Mouse (Mus musculus) midbrain, embryonic 16.5 days (tissue): ENCODE measurements around the gene Olfr679. TPM values are rescaled to one million over a fixed set of nuclear protein-coding genes. Genes with fewer than 3 reads are reported as not detected.
"Not testable (repeated sequence)": the region's sequence is repeated elsewhere in the genome, so short reads cannot be mapped to it uniquely, and the experiment has no call there.

ENCODE experiments used
- ATAC-seq: fragments of 200-750 bp; cut with Nextera tagmentation; 2 replicates; pipeline ENCODE4 v1.8.0; 2017; ENCODE audit warnings: moderate TSS enrichment
- H3K27ac ChIP-seq: fragments of 300-500 bp; sonication (generic); 2 replicates; pipeline ENCODE4 v1.5.1; 2014; ENCODE audit warnings: mild to moderate bottlenecking, low read length, mixed read lengths
- H3K27me3 ChIP-seq: fragments of 300-500 bp; sonication (generic); 2 replicates; pipeline ENCODE4 v1.6.1; 2014; ENCODE audit warnings: low read depth, low read length, mixed read lengths; ENCODE audit not compliant: control insufficient read depth, insufficient read depth
- H3K36me3 ChIP-seq: fragments of 300-500 bp; sonication (generic); 2 replicates; pipeline ENCODE4 v1.6.1; 2014; ENCODE audit warnings: mild to moderate bottlenecking, low read length, moderate library complexity, mixed read lengths; ENCODE audit not compliant: control insufficient read depth, insufficient read depth
- H3K4me1 ChIP-seq: fragments of 300-500 bp; sonication (generic); 2 replicates; pipeline ENCODE4 v1.6.1; 2014; ENCODE audit warnings: mild to moderate bottlenecking, low read length, mixed read lengths; ENCODE audit not compliant: control insufficient read depth, insufficient read depth
- H3K4me2 ChIP-seq: fragments of 300-500 bp; sonication (generic); 2 replicates; pipeline ENCODE4 v1.6.1; 2014; ENCODE audit warnings: mild to moderate bottlenecking, low read length, mixed read lengths
- H3K4me3 ChIP-seq: fragments of 300-500 bp; sonication (generic); 2 replicates; pipeline ENCODE4 v1.5.1; 2014; ENCODE audit warnings: low read depth, mild to moderate bottlenecking, low read length, moderate library complexity, mixed read lengths
- H3K9ac ChIP-seq: fragments of 300-500 bp; sonication (generic); 2 replicates; pipeline ENCODE4 v1.6.1; 2014; ENCODE audit warnings: low read depth, low read length, mixed read lengths
- H3K9me3 ChIP-seq: fragments of 300-500 bp; sonication (generic); replicated peaks from 2 replicates; pipeline ENCODE4 v1.6.1; 2014; ENCODE audit warnings: mild to moderate bottlenecking, low read length, mixed read lengths; ENCODE audit not compliant: control insufficient read depth, poor library complexity, severe bottlenecking
- WGBS: fragments of 180-500 bp; shearing (Covaris S2); extraction: QIAGEN DNeasy Blood & Tissue Kit; methylation state at CpG from one replicate; pipeline ENCODE4 v1.1.7; 2014; 5-methylcytosine and 5-hydroxymethylcytosine counted together
- polyA plus RNA-seq: library from polyadenylated mRNA; unstranded; fragments of >200 nt; fragmentation: Nextera tagmentation; extraction: Ambion mirVana; gene quantifications from 2 replicates; pipeline ENCODE4 v1.2.1, GENCODE M21; 2015

Gene Olfr679
- not detected in 2 replicates for polyA plus RNA-seq

DNA sequence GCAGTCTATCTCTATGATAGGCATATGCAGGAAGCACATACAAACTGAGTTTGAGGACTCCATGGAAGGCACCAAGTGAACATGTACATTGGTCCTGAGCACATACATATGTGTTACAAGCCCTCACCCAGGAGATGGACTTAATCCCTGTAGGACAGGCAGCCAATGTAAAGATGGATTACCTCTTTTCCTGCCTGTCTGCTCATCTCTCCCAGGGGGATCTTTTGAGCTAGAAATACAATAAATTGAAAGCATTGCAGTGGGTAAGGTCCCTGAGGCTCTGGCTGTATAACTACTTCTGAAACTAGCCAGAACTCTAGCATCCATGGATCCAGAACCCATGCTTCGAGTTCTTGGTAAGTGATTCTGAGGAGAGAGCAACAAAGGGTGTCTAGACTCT is at the start of gene Olfr679:
Gene Olfr679, plus strand, starts transcription at position 301 of the 400 bp plus-strand sequence.
- WGBS: 74% methylated on average over 1 of the region's 1 CpGs

DNA sequence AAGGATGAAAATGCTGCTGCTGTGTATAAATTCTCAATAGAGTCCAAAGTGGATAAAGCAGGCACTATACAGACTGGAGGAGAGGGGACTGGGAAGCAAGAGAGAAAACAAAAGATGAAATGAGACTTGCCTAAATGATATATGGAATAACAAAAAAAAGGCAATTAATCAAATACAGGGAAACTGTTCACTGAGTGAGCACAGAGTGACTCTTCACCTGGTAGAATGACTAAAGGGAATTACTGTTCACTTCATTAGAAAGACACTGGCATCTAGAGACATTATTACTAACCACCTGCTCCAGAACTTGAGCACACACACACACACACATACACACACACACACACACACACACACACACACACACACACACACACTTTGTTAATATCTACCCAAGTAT is 48.6 kb upstream of the Olfr679 start, which contains the start of gene Olfr676:
Gene Olfr676, plus strand, starts transcription at position 301 of the 400 bp plus-strand sequence.
- no peaks in the 10 kb centered on the region for H3K9me3 ChIP-seq
- H3K4me3 ChIP-seq: no peak within 1 kb of the TSS
- no peak within 1 kb of the TSS for H3K9ac ChIP-seq
- no peak for ATAC-seq
- no peaks in the 10 kb centered on the region for H3K27me3 ChIP-seq
- no peaks in the 10 kb centered on the region for H3K4me1 ChIP-seq
- no peak within 1 kb of the TSS for H3K27ac ChIP-seq
- H3K4me2 ChIP-seq: no peak within 1 kb of the TSS
- no peaks in the 10 kb centered on the region for H3K36me3 ChIP-seq

More for the DNA sequence above, at the start of gene Olfr679:
- Histone ChIP-seq H3K4me1 (no peaks in the 10 kb centered on the region), H3K9ac (no peak within 1 kb of the TSS), H3K27ac (no peak within 1 kb of the TSS), H3K4me2 (no peak within 1 kb of the TSS), H3K9me3 (no peaks in the 10 kb centered on the region), H3K4me3 (no peak within 1 kb of the TSS), H3K36me3 (no peaks in the 10 kb centered on the region), H3K27me3 (no peaks in the 10 kb centered on the region)
- no peak for ATAC-seq

DNA sequence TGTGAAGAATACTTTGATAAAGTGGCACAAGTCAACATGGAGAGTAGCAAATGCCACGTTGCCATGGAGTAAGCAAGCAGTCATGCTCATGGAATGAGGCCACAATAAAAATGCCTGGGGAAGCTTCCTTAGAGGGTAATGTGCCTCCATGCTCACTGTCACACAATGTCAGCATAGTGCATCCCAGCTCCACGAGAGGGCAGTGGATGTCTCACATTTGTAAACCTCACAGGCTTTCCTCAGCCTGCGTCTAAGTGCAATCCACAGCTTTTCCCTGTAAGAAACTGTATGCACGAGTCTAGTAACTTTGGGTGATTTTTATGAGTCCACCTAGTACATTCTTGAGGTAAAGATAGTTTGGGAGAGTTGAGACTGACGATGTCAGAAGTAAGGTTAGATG is 47.2 kb upstream of the Olfr679 start:
- H3K4me1 ChIP-seq, H3K27me3 ChIP-seq, H3K36me3 ChIP-seq, H3K4me2 ChIP-seq, ATAC-seq, H3K9me3 ChIP-seq, H3K27ac ChIP-seq, H3K9ac ChIP-seq, H3K4me3 ChIP-seq: not testable (repeated sequence)
- 53% methylated on average over 5 of the region's 5 CpGs for whole genome bisulfite sequencing

DNA sequence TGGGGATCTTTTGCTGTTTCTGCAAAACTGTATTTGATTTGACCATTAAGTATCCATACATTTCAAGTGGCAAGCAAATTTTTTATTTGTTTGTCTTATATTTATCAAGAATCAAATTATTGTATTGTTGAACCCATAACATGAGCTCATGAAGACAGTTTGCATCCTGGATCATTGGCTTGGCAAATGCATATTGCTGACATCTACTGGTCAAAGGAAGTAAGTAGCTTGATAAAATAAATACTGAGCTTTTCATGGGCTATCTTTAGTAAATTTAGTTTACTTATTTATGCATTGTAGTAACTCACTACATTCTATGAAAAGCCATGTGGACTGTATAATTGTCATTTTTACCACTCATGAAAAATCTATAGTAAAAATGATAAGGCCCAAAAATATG is 22.1 kb upstream of the Olfr679 start:
- no peak for ATAC-seq
- no peaks in the 10 kb centered on the region for H3K27me3 ChIP-seq
- no peak overlapping the region for H3K27ac ChIP-seq
- no peak overlapping the region for H3K4me2 ChIP-seq
- no peak overlapping the region for H3K9ac ChIP-seq
- H3K4me3 ChIP-seq: no peak overlapping the region
- no peaks in the 10 kb centered on the region for H3K4me1 ChIP-seq
- H3K36me3 ChIP-seq: no peaks in the 10 kb centered on the region
- H3K9me3 ChIP-seq: no peaks in the 10 kb centered on the region

DNA sequence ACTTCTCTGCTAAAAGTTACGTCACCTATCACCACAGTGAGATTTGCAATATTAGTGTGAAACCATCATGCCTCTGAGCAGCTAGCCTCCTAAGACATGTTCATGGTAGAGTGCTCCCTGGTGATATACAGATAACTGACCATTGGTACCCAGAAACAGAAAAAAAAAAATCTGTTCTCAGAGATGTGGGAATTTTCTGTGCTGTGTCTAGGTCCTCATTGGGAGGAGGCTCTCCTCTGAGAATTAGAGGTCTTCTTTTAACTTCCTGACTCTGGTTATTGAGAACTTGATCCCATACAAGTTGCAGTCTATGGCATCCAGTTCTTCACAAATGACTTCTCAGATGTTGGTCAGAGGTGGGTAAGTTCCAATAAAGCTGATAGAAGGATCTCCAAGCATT is 16.8 kb upstream of the Olfr679 start, which contains the start of gene Olfr678:
Gene Olfr678, plus strand, starts transcription at position 301 of the 400 bp plus-strand sequence.
- H3K4me1 ChIP-seq: no peaks in the 10 kb centered on the region
- no peak within 1 kb of the TSS for H3K4me3 ChIP-seq
- no peaks in the 10 kb centered on the region for H3K36me3 ChIP-seq
- no peak within 1 kb of the TSS for H3K27ac ChIP-seq
- H3K9ac ChIP-seq: no peak within 1 kb of the TSS
- no peaks in the 10 kb centered on the region for H3K27me3 ChIP-seq
- H3K9me3 ChIP-seq: no peaks in the 10 kb centered on the region
- ATAC-seq: no peak
- H3K4me2 ChIP-seq: no peak within 1 kb of the TSS
- WGBS: 88% methylated on average over 1 of the region's 1 CpGs

DNA sequence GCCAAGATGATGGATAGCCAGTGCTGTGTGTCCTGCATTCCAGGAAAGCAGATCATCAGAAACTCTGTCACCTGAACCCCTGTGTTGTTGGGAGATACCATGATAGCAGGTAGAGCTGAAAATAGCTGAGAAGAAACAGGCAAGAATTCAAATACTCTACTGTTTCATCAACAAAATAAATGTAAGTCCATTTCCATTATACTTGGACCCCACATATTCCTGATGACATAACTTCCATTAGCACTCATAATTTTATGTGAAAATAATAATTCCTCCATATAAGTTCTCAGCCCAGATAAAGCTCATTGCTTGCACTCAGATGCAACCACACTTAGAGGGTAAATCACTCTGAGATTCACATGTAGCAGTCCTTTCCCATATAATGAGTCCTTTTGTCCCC is 11.7 kb downstream of the Olfr679 start, which contains the start of gene Olfr680-ps1:
Gene Olfr680-ps1, minus strand, starts transcription at position 101 of the 400 bp plus-strand sequence.
- not testable (repeated sequence) for H3K4me1 ChIP-seq, ATAC-seq, H3K9me3 ChIP-seq, H3K36me3 ChIP-seq, H3K4me2 ChIP-seq, H3K4me3 ChIP-seq, H3K9ac ChIP-seq, H3K27ac ChIP-seq, H3K27me3 ChIP-seq

DNA sequence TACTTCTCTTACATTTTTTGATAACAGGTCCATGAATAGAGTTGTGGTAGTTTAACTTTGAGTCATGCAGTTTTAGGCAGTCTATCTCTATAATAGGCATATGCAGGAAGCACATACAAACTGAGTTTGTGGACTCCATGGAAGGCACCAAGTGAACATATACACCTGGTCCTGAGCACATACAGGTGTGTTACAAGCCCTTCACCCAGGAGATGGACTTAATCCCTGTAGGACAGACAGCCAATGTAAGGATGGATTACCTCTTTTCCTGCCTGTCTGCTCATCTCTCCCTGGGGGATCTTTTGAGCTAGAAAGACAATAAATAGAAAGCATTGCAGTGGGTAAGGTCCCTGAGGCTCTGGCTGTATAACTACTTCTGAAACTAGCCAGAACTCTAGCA is 35.5 kb downstream of the Olfr679 start, which contains the start of gene Olfr681:
Gene Olfr681, plus strand, starts transcription at position 301 of the 400 bp plus-strand sequence.
- no peak for ATAC-seq
- Histone ChIP-seq H3K9me3 (no peaks in the 10 kb centered on the region), H3K36me3 (no peaks in the 10 kb centered on the region), H3K27ac (no peak within 1 kb of the TSS), H3K4me3 (no peak within 1 kb of the TSS), H3K4me2 (no peak within 1 kb of the TSS), H3K27me3 (no peaks in the 10 kb centered on the region), H3K9ac (no peak within 1 kb of the TSS), H3K4me1 (no peaks in the 10 kb centered on the region)

Other genes starting within 250 kb of the Olfr679 start
- gene Usp17lb, start 238.6 kb upstream of the Olfr679 start, polyA plus RNA-seq: not detected in 2 replicates
- not detected in 2 replicates for gene Usp17la, start 224.2 kb upstream of the Olfr679 start, polyA plus RNA-seq
- not detected in 2 replicates for gene Olfr665, start 203.2 kb upstream of the Olfr679 start, polyA plus RNA-seq
- not detected in 2 replicates for gene Olfr666, start 185.3 kb upstream of the Olfr679 start, polyA plus RNA-seq
- not detected in 2 replicates for gene Olfr667, start 159.7 kb upstream of the Olfr679 start, polyA plus RNA-seq
- not detected in 2 replicates for gene Olfr668, start 153.1 kb upstream of the Olfr679 start, polyA plus RNA-seq
- gene Olfr669, start 147.0 kb upstream of the Olfr679 start, polyA plus RNA-seq: not detected in 2 replicates
- not detected in 2 replicates for gene Olfr670, start 118.6 kb upstream of the Olfr679 start, polyA plus RNA-seq
- gene Olfr671, start 102.1 kb upstream of the Olfr679 start, polyA plus RNA-seq: not detected in 2 replicates
- gene Olfr672, start 79.2 kb upstream of the Olfr679 start, polyA plus RNA-seq: not detected in 2 replicates
- not detected in 2 replicates for gene Olfr675, start 52.7 kb upstream of the Olfr679 start, polyA plus RNA-seq
- gene Olfr676, start 48.5 kb upstream of the Olfr679 start, polyA plus RNA-seq: not detected in 2 replicates
- gene Olfr677, start 29.8 kb upstream of the Olfr679 start, polyA plus RNA-seq: not detected in 2 replicates
- gene Olfr678, start 16.7 kb upstream of the Olfr679 start, polyA plus RNA-seq: not detected in 2 replicates
- not detected in 2 replicates for gene Olfr680-ps1, start 11.6 kb downstream of the Olfr679 start, polyA plus RNA-seq
- not detected in 2 replicates for gene Olfr681, start 35.6 kb downstream of the Olfr679 start, polyA plus RNA-seq
- gene Olfr683, start 65.8 kb downstream of the Olfr679 start, polyA plus RNA-seq: not detected in 2 replicates
- not detected in 2 replicates for gene Olfr684, start 82.4 kb downstream of the Olfr679 start, polyA plus RNA-seq
- gene Olfr685, start 104.8 kb downstream of the Olfr679 start, polyA plus RNA-seq: not detected in 2 replicates
- not detected in 2 replicates for gene Olfr686, start 126.3 kb downstream of the Olfr679 start, polyA plus RNA-seq
- not detected in 2 replicates for gene Olfr688, start 206.9 kb downstream of the Olfr679 start, polyA plus RNA-seq
- gene Olfr689, start 230.0 kb downstream of the Olfr679 start, polyA plus RNA-seq: 0.19 TPM in 1 of 2 replicates, not detected in the other